Mouse (Mus musculus) small intestine, adult 2 months (tissue): ENCODE data around the gene Eef1akmt2.

ENCODE experiments used
- CTCF ChIP-seq: fragments of 200-500 bp; IDR thresholded peaks from 2 replicates; pipeline ENCODE4 v1.5.1; 2012; ENCODE audit warnings: low read depth, mild to moderate bottlenecking, control low read depth, inconsistent platforms, low read length, moderate library complexity, mixed read lengths; ENCODE audit not compliant: insufficient replicate concordance, insufficient read length; ENCODE audit errors: extremely low read depth
- POLR2A ChIP-seq: fragments of 200-500 bp; IDR thresholded peaks from 2 replicates; pipeline ENCODE4 v1.6.1; 2012; ENCODE audit warnings: low read depth, mild to moderate bottlenecking, control low read depth, inconsistent platforms, low read length, moderate library complexity

GRCm38 (mm10) chr7:132808841-132809682 is 43.4 kb downstream of the Eef1akmt2 start:
- TF ChIP-seq CTCF (no peak), POLR2A (no peak)
